Mouse (Mus musculus): ENCODE measurements around the gene Srrt.
A peak's percentile ranks its signal among the peaks of the same experiment; 100 is the strongest.
"Not testable (repeated sequence)": the region's sequence is repeated elsewhere in the genome, so short reads cannot be mapped to it uniquely, and the experiment has no call there.

Gene Srrt

DNA sequence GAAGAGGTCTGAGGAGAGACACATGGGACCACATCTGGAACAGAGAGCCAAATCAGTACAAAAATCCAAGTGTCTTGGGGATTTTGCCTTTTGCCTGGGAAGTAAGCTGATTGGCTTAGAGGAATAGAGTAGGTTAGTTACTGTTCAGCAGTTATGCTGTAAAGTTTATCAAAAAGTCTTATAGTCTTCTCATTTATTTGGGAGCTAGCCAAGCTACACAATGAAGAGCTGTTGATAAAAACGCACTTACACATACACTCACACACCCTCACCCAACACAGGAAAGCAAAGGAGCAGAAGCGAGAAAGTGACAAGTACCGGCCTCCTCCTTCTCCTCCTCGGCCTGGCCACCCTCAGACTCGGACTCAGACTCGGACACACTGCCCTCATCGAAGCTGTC lies 8.2 kb downstream of the Srrt start:
- DNase-seq (ENCODE audit: low read depth, low spot score), result no peak

DNA sequence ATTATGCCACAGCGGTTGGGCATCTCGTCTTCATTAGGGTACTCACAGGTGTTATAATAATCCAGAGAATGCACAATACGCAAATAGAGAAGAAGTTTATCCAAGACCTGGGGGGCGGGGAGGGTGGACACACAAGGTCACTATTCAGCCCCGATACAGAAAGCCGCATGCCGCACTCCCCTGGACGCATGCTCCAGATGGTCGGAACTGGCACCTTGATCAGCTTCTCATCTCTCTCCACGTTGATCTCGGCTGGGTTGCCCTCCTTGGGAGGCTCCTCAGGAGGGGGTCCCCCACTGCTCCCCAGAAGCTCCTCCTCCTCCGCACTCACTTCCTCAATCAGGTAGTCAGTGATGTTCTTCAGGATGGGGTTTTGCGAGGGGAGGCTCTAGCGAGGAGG lies 10.3 kb downstream of the Srrt start:
- no peak for DNase-seq (ENCODE audit: low read depth, low spot score)

DNA sequence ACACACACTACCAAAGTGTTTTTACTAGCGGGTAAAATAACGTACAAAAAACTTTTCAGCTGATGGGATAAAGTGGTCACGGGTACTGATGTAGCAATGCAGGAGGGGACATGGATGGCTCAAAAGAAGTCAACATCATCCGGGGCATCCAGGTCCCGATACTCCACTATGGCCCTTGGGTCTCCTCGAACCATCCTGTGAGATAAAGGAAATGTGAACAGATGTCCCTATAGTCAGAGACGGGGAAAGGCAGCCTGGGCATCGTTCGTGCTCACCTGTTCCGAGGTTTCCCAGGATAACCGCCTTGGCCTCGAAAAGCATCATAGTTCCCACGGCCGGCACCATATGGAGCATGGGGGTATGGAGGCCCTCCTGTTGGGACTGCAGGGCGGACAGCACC lies 11.8 kb downstream of the Srrt start:
- no peak for DNase-seq (ENCODE audit: low read depth, low spot score)

DNA sequence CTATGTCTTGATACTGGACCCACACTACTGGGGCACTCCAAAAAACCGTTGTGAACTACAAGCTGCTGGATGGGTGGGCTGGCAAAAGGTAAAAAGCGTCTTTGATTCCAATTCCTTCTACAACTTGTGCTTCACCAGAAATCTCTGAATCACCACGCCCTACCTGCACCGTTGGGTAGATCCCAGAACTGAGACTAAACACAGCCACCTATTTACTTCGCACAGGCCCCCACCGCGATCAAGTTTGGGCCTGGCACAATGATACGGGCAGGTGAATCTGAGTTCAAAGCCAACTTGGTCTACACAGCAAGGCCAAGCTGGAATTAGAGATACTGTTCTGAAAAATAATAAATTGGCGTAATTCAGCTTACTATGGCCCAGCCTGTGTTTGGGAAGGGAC lies 12.2 kb downstream of the Srrt start:
- no peak for DNase-seq (ENCODE audit: low read depth, low spot score)

DNA sequence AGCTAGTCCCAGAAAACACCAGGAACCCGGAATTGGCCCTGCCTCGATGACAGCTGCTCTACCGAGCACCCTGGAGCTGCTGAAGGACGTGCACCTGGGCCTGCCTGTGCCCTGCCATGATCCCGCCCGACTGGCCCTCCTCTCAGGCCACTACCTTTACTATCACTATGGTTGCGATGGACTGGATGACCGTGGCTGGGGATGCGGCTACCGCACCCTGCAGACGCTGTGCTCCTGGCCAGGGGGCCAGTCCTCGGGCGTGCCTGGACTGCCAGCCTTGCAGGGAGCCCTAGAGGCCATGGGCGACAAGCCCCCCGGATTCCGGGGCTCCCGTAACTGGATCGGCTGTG lies 12.8 kb downstream of the Srrt start:
- DNase-seq (ENCODE audit: low read depth, low spot score), result no peak

DNA sequence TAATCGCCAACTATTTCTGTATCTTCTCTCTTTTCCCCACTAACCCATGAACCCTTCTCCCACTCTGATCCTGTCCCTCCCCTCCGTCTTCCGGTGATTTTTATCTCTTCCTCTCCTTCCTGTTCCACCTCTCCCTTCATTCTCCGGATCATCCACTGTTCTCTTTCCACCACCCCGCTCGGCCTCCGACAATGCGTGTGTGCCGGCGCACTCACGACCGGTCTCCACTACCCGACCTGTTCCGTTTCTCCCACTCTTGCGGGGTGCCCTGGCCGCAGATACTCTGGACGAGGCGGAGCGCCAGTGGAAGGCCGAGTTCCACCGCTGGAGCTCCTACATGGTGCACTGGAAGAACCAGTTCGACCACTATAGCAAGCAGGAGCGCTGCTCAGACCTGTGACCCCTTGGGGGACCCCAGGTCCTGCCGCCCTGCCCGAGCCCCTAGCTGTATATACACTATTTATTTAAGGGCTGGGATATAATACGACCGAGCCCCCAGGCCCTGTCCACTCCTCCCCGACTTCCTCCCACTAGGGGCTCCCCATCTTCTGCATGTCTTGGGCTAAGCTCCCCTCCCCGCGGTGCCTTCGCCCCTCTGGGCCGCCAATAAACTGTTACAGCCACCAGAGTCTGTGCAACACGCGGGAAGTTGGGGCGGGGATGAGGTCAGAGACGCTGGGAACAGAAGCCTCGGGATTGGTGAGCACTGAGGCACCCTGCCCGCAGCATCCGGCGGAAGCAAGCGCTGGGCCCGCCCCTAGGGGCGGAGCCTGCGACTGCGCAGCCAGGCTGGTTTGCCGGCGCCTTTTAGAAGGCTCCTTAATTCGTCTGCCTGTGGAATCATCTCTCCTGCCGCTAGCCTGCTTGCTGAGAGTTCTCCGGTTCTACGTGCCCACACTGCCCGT lies 13.4 kb downstream of the Srrt start, which contains the start of gene Ufsp1:
Gene Ufsp1, plus strand, starts transcription at position 791 of the 905 bp plus-strand sequence.
- peak; percentile 91 for DNase-seq (ENCODE audit: low read depth, low spot score)

DNA sequence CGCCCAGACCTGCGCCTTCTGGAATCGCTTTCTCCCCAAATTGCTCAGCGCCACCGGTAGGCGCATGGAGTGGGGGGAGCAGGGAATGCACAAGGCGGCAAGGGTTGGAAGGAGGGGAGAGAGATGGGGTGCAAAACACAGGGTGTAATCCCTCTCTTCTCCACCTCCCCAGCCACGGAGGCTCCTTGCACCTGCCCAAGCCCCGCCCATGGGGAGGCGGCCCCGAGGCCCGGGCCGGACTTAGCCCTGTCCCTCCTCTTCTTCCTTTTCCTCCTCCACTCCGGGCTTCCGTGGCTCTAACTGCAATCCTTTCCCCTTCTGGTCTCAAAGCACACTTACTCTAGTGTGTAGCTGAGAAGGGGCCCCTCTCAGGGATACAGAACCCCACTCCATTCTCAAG lies 14.2 kb downstream of the Srrt start:
- peak; percentile 57 for DNase-seq (ENCODE audit: low read depth, low spot score)

DNA sequence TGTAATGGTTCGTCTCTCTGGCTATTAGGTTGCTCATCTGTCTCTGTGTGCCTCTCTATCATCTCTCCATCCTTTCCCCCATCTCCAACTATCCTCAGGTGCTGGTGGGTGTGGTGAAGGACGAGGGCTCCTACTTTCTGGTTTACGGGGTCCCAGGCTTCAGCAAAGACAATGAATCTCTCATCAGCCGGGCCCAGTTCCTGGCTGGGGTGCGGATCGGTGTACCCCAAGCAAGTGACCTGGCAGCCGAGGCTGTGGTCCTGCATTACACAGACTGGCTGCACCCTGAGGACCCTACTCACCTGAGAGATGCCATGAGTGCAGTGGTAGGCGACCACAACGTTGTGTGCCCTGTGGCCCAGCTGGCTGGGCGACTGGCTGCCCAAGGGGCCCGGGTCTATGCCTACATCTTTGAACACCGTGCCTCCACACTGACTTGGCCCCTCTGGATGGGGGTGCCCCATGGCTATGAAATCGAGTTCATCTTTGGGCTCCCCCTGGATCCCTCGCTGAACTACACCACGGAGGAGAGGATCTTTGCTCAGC lies 16.0 kb downstream of the Srrt start:
- DNase-seq (ENCODE audit: low read depth, low spot score), result no peak

DNA sequence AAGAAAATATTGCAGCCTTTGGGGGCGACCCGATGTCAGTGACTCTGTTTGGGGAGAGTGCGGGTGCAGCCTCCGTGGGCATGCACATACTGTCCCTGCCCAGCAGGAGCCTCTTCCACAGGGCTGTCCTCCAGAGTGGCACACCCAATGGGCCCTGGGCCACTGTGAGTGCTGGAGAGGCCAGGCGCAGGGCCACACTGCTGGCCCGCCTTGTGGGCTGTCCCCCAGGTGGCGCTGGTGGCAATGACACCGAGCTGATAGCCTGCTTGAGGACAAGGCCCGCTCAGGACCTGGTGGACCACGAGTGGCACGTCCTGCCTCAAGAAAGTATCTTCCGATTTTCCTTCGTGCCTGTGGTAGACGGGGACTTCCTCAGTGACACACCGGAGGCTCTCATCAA lies 16.8 kb downstream of the Srrt start:
- DNase-seq (ENCODE audit: low read depth, low spot score), result peak; percentile 67

DNA sequence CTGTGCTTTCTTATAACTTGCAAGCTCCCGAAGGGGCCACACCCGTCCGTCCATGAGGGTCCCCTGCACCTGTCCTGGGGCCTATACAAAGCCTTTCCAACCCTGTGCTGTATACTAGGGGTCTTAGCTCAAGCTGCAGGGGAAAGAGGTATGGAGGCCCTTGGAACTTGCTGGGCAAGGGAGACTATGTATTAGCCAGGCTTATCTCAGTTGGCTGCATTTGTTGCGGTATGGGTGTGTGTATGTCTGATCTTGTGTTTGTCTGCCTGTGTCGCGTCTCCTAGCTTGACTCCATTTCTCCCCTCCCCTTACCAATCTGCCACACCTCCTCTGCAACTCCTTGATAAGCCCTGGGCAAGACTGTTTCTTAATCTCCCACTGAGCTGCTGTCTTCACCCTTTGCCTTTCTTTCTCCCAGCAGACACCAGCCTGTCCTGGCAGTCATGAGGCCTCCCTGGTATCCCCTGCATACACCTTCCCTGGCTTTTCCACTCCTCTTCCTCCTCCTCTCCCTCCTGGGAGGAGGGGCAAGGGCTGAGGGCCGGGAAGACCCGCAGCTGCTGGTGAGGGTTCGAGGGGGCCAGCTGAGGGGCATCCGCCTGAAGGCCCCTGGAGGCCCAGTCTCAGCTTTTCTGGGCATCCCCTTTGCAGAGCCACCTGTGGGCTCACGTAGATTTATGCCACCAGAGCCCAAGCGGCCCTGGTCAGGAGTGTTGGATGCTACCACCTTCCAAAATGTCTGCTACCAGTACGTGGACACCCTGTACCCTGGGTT lies 17.7 kb downstream of the Srrt start:
- no peak for DNase-seq (ENCODE audit: low read depth, low spot score)

DNA sequence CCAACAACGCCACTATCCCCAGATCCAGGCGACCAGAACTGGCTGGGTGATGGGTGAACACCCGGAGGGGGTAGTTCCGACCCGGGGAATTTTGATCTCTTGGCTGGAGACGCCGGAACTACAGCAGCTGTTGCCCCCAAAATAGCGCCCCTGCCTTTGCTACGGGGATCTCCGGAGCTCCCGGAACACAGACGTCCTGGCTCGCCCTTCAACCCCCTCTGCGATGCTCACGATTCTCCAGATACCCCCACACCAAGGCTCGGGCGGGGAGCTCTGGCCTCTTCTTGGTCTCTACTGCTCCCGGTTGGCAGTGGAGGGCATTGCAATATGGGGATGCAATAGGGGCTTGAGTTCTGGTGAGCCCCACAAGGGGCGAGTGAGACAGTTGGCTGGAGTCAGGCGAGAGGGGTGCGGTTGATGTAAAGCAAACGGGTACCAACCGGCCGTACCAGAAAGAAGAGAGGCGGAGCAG lies 18.4 kb downstream of the Srrt start:
- DNase-seq (ENCODE audit: low read depth, low spot score), result peak; percentile 77

DNA sequence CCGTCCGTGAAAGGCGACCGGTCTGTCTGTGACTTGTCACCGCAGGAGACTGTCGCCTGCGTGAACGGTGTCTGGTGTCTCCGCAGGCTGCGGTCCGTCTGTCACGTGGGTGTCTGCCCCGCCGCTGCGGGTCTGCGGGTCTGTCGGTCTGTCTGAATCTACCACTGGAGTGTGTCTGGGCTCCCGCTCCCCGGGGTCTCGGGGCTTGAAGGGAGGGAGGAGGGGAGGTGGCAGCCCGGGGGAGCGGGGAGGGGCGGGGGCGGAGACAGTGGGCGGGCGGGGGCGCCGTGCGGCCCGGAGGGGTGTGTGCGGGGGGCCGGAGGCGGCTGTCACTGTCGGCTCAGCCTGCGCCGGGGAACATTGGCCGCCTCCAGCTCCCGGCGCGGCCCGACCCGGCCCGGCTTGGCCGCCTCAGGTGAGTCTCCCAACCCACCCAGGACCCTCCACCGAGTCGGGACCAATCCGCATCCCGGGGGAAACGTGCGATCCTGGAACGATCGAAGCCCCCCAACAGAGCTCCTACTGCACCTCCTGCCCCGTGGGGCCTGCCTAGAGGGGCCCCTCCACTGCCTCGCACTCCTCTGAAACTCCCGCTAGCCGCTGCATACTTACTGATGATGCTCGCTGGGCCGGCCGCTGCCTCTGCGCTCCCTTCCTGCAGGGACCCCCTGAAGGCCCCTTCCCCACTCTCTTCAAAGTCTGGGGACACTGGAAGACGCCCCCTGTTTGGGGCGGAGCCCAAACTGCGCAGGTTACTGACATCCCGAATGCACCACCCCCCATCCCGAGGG lies 19.3 kb downstream of the Srrt start:
- no peak for DNase-seq (ENCODE audit: low read depth, low spot score)

DNA sequence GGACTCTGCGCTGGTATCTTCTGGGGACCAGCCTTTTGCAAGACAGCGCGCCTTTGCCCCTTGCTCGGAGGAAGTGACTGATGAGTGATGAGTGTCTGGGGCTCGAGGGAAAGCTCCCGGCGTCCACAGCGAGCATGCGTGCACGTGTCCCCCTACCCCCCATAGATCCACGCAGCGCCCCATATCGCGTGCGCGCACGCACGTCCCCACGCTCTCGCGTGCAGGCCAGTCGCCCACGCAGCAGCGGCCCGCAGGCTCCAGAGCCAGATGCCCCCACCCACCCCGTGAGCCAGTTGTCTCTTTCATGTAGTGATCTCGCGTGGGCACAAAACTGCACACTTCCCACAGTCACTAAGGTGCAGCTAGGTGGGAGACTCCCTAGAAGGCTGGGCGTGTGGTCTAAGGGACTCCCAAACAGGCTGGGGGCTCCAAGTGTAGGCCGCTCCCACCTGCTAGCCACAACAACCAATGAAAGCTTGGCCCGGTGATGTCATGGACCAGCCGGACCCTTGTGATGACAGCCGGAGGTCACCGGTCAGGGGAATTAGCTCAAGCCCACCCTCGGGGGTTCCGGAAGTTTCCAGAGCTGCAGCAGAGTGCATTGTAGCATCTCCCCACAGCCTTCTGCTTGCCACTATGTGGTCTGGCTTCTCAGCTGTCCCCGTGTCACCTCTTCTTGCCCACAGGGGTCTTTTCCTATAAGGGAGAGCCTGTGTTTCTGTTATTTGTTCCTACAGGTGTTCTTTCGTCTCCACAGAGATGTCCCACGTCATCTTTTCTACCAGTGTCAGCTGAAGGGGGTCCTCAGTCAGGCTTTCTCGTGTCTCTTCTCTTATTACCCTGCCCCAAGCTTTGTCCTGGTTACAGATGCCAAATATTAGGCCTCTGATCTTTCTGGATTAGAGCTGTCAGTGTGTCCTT lies 20.2 kb downstream of the Srrt start, which contains the start of gene Ache:
Gene Ache, plus strand, starts transcription at position 488 of the 921 bp plus-strand sequence.
- DNase-seq (ENCODE audit: low read depth, low spot score), result no peak

DNA sequence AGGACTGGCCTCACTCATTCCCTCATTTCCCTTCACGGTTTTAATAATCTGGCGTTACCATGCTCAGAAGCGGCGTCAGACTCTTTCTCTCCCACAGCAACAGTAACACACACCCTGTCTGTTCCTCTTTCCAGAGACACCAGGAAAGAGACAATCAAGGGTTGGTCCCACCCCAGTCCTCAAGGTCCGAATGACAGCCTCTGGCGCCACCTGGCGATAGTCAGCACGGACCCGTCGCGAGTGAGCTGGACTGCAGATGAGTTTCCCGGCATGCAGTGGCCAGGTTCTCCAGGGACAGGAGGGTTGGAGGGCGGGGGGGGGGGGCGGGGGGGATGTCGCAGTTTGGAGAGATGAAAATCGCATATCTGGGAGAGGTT lies 20.8 kb downstream of the Srrt start:
- DNase-seq (ENCODE audit: low read depth, low spot score), result peak; percentile 76

DNA sequence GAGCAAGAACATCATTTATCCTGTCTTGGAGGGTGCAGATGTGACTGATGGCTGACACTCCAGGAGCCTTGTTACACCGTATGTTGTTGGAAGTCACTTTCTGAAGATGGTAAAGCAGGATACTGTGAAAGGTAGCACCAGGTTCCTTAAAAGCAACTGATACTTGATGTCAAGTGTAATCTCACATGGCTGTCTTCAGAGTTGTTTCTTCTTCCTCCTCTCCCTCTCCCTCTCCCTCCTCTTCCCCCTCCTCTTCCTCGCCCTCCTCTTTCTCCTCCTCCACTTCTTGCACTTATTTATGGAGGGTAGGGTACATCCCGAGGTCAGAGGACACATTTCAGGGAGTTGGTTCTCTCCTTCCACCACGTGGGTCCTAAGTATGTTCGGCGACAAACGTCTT lies 21.5 kb downstream of the Srrt start:
- no peak for DNase-seq (ENCODE audit: low read depth, low spot score)

DNA sequence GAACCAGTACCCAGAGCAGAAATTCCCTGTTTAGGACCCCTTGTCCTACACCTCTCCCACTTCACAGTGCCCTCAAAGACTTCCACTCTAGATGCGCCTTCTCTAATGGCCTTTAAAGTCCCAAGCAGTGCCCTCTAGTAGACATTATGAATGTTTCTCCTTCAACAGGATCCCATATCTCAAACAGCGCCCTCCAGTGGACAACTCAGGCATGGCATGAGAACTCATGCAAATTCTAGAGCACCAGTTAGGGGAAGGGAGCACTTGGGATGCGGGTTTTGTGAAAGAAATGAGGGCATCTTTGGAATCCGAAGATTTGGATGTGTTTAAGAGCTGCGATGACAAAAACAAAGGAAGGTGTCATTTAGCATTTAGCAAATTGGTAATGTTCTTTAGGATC lies 22.4 kb downstream of the Srrt start:
- DNase-seq (ENCODE audit: low read depth, low spot score), result no peak

DNA sequence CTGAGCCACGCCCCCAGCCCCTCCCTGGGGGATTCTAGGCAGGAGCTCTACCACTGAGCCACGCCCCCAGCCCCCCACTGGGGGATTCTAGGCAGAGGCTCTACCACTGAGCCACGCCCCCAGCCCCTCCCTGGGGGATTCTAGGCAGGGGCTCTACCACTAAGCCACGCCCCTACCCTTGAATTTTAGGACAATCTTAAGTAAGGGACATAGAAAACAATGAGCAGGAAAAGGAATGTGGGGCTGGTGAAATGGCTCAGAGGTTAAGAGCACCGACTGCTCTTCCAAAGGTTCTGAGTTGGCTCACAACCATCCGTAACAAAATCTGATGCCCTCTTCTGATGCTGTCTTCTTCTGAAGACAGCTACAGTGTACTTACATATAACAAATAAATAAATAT lies 23.1 kb downstream of the Srrt start:
- not testable (repeated sequence) for DNase-seq (ENCODE audit: low read depth, low spot score)

DNA sequence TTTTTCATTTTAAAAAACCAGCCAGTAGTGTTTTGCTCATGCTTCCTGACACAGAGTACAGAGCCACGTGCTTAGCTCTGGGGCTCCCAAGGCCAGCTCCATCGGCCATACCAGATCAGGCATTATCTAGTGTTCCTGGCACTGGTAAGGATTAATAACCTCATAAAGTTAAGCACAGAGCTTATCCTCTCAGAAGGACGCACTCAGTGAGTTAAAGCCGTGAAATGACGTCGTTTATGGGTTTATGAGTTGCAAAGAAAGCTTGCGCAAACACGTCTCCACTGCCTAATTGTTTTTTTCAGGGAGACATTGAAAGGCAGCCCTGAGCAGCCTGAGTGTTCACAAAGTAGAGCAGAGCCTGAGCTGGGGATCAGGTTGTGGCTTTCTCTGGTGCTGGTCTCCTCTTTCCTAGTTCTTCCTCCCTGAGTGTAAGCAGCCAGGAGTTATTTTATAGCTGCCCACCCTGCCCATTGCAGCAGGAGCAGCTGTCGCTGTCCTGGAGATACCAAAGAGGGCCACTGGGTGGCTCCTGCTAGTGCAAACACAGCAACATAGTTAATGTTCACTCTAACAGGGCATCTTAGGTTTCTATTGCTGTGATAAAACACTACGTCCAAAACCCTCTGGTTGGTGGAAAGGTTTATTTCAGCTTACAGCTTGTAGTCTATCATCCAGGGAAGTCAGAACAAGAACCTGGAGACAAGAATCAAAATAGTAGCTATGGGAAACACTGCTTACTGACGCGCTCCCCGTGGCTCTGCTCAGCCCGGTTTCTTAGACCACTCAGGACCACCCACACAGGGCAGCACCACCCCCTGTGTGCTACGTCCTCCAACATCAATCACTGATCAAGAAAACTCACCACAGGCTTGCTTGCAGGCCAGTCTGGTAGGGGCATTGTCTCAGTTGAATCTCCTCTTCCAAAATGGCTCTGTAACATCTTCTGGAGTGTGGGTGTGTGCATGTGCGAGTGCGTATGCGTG lies 29.8 kb downstream of the Srrt start:
- no peak for DNase-seq (ENCODE audit: low read depth, low spot score)

Measured in skeletal muscle tissue, adult 2 months (tissue).